26 mouse cellular contexts compared by ENCODE assay signal in the genomic region with DNA sequence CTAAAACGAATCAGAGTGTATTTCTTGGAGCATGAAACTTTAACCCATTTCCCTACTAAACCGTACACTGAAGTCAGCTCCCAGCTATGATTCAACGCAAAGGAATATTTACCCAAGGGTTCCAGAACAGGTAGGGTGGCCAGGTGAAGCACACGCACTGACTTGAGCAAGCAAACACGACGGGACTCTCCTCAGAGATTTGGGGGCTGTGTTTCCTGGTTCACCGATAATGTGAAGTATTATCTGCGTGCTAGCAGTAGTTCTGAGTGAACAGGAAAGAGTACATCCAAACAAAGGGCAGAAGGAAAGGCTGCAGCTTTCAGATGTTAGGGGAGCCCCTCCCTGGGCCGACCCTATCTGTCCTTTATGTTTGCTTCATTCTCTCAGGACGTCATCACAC. TPM values are rescaled to one million over a fixed set of nuclear protein-coding genes. Genes with fewer than 3 reads are reported as not detected.
DNase-seq lines count a peak whose midpoint lies in the region; ATAC-seq and TF ChIP-seq lines count a peak whose summit lies in the region.
"Had no signal": no experiment of that assay in that cellular context is flagged by ENCODE, and none has a peak within 500 bp of the region (broad histone marks: within the 10 kb centered on the region; RNA-seq: fewer than 3 reads in every experiment).

No protein-coding gene starts in this region.

- no peaks in the 10 kb centered on the region; the same call in 1 of the 2 replicates for H3K4me1 ChIP-seq in intestine, embryonic 15.5 days (replicated peaks)
- H3K4me1 ChIP-seq in intestine, postnatal 0 days (replicated peaks; ENCODE audit: control insufficient read depth, insufficient read depth, low read length): no peaks in the 10 kb centered on the region
- H3K4me1 ChIP-seq in stomach, embryonic 14.5 days (ENCODE audit: control insufficient read depth, insufficient read depth, low read length): no peaks in the 10 kb centered on the region
- H3K4me1 ChIP-seq in liver, embryonic 11.5 days (replicated peaks; ENCODE audit: control insufficient read depth, insufficient read depth, low read length): no peaks in the 10 kb centered on the region

- no peak for TF ChIP-seq CTCF in intestine, postnatal 0 days (IDR thresholded peaks at IDR 0.05; ENCODE audit: low read depth)

- H3K27ac ChIP-seq in intestine, embryonic 15.5 days: no peak overlapping the region
- no peak overlapping the region for H3K27ac ChIP-seq in intestine, postnatal 0 days (ENCODE audit: low read depth, low read length)
- no peak overlapping the region for H3K27ac ChIP-seq in stomach, embryonic 14.5 days (ENCODE audit: low read length)
- H3K27ac ChIP-seq in liver, embryonic 11.5 days (ENCODE audit: low read depth, low read length): no peak overlapping the region
- H3K27ac ChIP-seq: embryonic facial prominence, embryonic 12.5 days; forebrain, embryonic 15.5 days; heart, adult 2 months; heart, embryonic 15.5 days; hindbrain, embryonic 10.5 days; hindbrain, embryonic 14.5 days had no signal

- H3K4me3 ChIP-seq in intestine, embryonic 15.5 days (replicated peaks): no peak overlapping the region
- no peak overlapping the region for H3K4me3 ChIP-seq in intestine, postnatal 0 days (ENCODE audit: low read depth, low read length)
- H3K4me3 ChIP-seq in stomach, embryonic 14.5 days (ENCODE audit: low read depth, low read length): no peak overlapping the region
- H3K4me3 ChIP-seq in liver, embryonic 11.5 days (ENCODE audit: low read depth, low read length): no peak overlapping the region
- H3K4me3 ChIP-seq: embryonic facial prominence, embryonic 12.5 days; forebrain, embryonic 15.5 days; heart, adult 2 months; heart, embryonic 15.5 days; hindbrain, embryonic 10.5 days had no signal

- no peaks in the 10 kb centered on the region for H3K36me3 ChIP-seq in intestine, embryonic 15.5 days
- H3K36me3 ChIP-seq in intestine, postnatal 0 days (ENCODE audit: control insufficient read depth, insufficient read depth): no peaks in the 10 kb centered on the region
- H3K36me3 ChIP-seq in stomach, embryonic 14.5 days (ENCODE audit: control insufficient read depth, insufficient read depth, low read length): no peaks in the 10 kb centered on the region
- no peaks in the 10 kb centered on the region for H3K36me3 ChIP-seq in liver, embryonic 11.5 days (ENCODE audit: control insufficient read depth, insufficient read depth, low read length)
- H3K36me3 ChIP-seq: embryonic facial prominence, embryonic 12.5 days; forebrain, embryonic 15.5 days; heart, embryonic 15.5 days; hindbrain, embryonic 10.5 days had no signal

- H3K9me3 ChIP-seq in intestine, embryonic 15.5 days: no peaks in the 10 kb centered on the region
- H3K9me3 ChIP-seq in intestine, postnatal 0 days (ENCODE audit: control insufficient read depth): no peaks in the 10 kb centered on the region
- H3K9me3 ChIP-seq in stomach, embryonic 14.5 days (ENCODE audit: control insufficient read depth, low read depth, low read length): no peaks in the 10 kb centered on the region
- H3K9me3 ChIP-seq in liver, embryonic 11.5 days (ENCODE audit: control insufficient read depth, low read length): no peaks in the 10 kb centered on the region
- H3K9me3 ChIP-seq: embryonic facial prominence, embryonic 12.5 days; forebrain, embryonic 15.5 days; heart, embryonic 15.5 days; hindbrain, embryonic 10.5 days had no signal

- no peak overlapping the region for H3K9ac ChIP-seq in intestine, embryonic 15.5 days
- no peak overlapping the region for H3K9ac ChIP-seq in intestine, postnatal 0 days (ENCODE audit: low read depth, low read length)
- H3K9ac ChIP-seq in stomach, embryonic 14.5 days (replicated peaks; ENCODE audit: low read depth, low read length): no peak overlapping the region
- no peak overlapping the region for H3K9ac ChIP-seq in liver, embryonic 11.5 days (ENCODE audit: low read depth, low read length)
- H3K9ac ChIP-seq: embryonic facial prominence, embryonic 12.5 days; forebrain, embryonic 15.5 days; heart, embryonic 15.5 days; hindbrain, embryonic 14.5 days had no signal

- 32% methylated on average over 10 of the region's 10 CpGs for WGBS in intestine, embryonic 15.5 days
- 24% methylated on average over 10 of the region's 10 CpGs for WGBS in intestine, postnatal 0 days
- WGBS in stomach, embryonic 14.5 days: 50% methylated on average over 10 of the region's 10 CpGs
- 34% methylated on average over 10 of the region's 10 CpGs for WGBS in liver, embryonic 11.5 days

- DNase-seq in urinary bladder, postnatal 14 days (ENCODE audit: low spot score): peak; percentile 56
- no peak for DNase-seq in urinary bladder, postnatal 4 days (ENCODE audit: low spot score in 2 of 2)
- no peak for DNase-seq in left cerebral cortex, postnatal 25 days (ENCODE audit: low spot score in 2 of 2)
- no peak for DNase-seq in liver, embryonic 11.5 days (ENCODE audit: low spot score)
- no peak for DNase-seq in cerebellum, adult 11-12 months
- DNase-seq: adrenal gland, postnatal 25 days; cerebellum, adult 2 months; cerebellum, postnatal 10 days; embryo, embryonic 11 days; gastrocnemius, postnatal 10 days; heart, adult 2 months; heart, postnatal 14 days had no signal

- H3K27me3 ChIP-seq in intestine, embryonic 15.5 days (replicated peaks): no peaks in the 10 kb centered on the region
- H3K27me3 ChIP-seq in intestine, postnatal 0 days (replicated peaks; ENCODE audit: control insufficient read depth, insufficient read depth, low read length): no peaks in the 10 kb centered on the region
- no peaks in the 10 kb centered on the region for H3K27me3 ChIP-seq in stomach, embryonic 14.5 days (ENCODE audit: control insufficient read depth, insufficient read depth, low read length)
- H3K27me3 ChIP-seq in liver, embryonic 11.5 days (replicated peaks; ENCODE audit: control insufficient read depth, insufficient read depth, low read length): no peaks in the 10 kb centered on the region
- H3K27me3 ChIP-seq: embryonic facial prominence, embryonic 12.5 days; forebrain, embryonic 15.5 days; heart, embryonic 15.5 days; Patski had no signal

- intact Hi-C loops in left cerebral cortex, postnatal 25 days (cut with DNase I): no loop called here

- peak overlapping the region; percentile 2; the same call in 1 of the 2 replicates for H3K4me2 ChIP-seq in intestine, embryonic 15.5 days (replicated peaks)
- no peak overlapping the region for H3K4me2 ChIP-seq in intestine, postnatal 0 days (replicated peaks; ENCODE audit: low read depth)
- H3K4me2 ChIP-seq in stomach, embryonic 14.5 days (replicated peaks; ENCODE audit: low read depth, low read length): no peak overlapping the region
- H3K4me2 ChIP-seq in liver, embryonic 11.5 days: no peak overlapping the region
- H3K4me2 ChIP-seq: embryonic facial prominence, embryonic 12.5 days; forebrain, embryonic 15.5 days; heart, embryonic 11.5 days; heart, embryonic 15.5 days; hindbrain, embryonic 14.5 days had no signal

- ATAC-seq in intestine, embryonic 15.5 days: no peak
- ATAC-seq in intestine, postnatal 0 days: no peak
- peak; percentile 15; the same call in 1 of the 2 replicates for ATAC-seq in stomach, embryonic 14.5 days (ENCODE audit: insufficient number of reproducible peaks, insufficient read depth, low FRiP score, low read depth)
- ATAC-seq in liver, embryonic 11.5 days (replicated peaks; ENCODE audit: low FRiP score): no peak
- ATAC-seq: activated CD4-positive, CD25-positive, alpha-beta regulatory T cell, adult 4 months; forebrain, embryonic 15.5 days; Patski had no signal

RNA-seq across cellular contexts. Expression of a gene that starts 4.9 kb away (rescaled TPM):
- polyA plus RNA-seq in intestine, embryonic 15.5 days (2015; fragmentation: Nextera tagmentation; extraction: Ambion mirVana): 66.4 and 72.6 TPM in 2 replicates
- polyA plus RNA-seq in intestine, postnatal 0 days (2015; fragmentation: Nextera tagmentation; extraction: Ambion mirVana): 63.3 and 65.2 TPM in 2 replicates
- 60.4 and 66.4 TPM in 2 replicates for polyA plus RNA-seq in stomach, embryonic 14.5 days (2014; fragmentation: Nextera tagmentation; extraction: Ambion mirVana)
- total RNA-seq in left cerebral cortex, postnatal 25 days (2021): 10 to 100 TPM; 37.5 to 38.8 TPM
- 22.3 and 24.2 TPM in 2 replicates for polyA plus RNA-seq in liver, embryonic 11.5 days (2014; fragmentation: Nextera tagmentation; extraction: Ambion mirVana)

RNA-seq across cellular contexts. Expression of a gene that starts 5.5 kb away (rescaled TPM):
- not detected in 2 replicates for polyA plus RNA-seq in intestine, embryonic 15.5 days (2015; fragmentation: Nextera tagmentation; extraction: Ambion mirVana)
- not detected in 2 replicates for polyA plus RNA-seq in intestine, postnatal 0 days (2015; fragmentation: Nextera tagmentation; extraction: Ambion mirVana)
- not detected in 2 replicates for polyA plus RNA-seq in stomach, embryonic 14.5 days (2014; fragmentation: Nextera tagmentation; extraction: Ambion mirVana)
- not detected for total RNA-seq in left cerebral cortex, postnatal 25 days (2021)
- polyA plus RNA-seq in liver, embryonic 11.5 days (2014; fragmentation: Nextera tagmentation; extraction: Ambion mirVana): not detected in 2 replicates
- total RNA-seq: adrenal gland, adult 18-20 months; adrenal gland, postnatal 25 days; gastrocnemius, postnatal 10 days; gastrocnemius, postnatal 4 days; heart, adult 2 months; heart, postnatal 14 days had no signal
- polyA plus RNA-seq: activated CD4-positive, CD25-positive, alpha-beta regulatory T cell, adult 4 months; cerebellum, adult 2 months; embryonic facial prominence, embryonic 12.5 days; forebrain, embryonic 11.5 days; forebrain, embryonic 15.5 days; heart, adult 2 months; heart, embryonic 11.5 days; heart, embryonic 15.5 days; hindbrain, embryonic 10.5 days; hindbrain, embryonic 14.5 days; Patski had no signal
